Mouse (Mus musculus): Measurements from ENCODE around the gene Scin.

The Scin gene

DNA sequence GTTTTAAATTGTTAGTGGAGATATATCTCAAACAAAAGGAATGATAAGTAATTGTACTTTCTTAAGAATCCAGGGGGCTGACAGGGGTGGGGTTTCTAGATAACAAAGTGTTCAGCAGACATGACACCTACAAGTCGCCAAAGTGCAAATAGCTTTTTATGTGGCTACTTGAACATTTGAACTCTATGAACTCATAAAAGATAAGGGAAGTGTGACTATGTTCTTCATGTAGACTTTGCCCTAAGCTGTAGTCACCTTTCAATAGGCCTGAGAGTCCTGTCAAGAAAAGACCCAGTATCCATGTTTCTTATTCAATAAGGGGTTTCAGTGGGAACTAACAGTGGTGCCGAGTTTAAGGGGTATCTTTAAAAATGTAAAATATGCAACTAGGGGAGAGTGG, 110.1 kb downstream of the Scin start:
- WGBS, result 95% methylated on average over 2 of the region's 2 CpGs

DNA sequence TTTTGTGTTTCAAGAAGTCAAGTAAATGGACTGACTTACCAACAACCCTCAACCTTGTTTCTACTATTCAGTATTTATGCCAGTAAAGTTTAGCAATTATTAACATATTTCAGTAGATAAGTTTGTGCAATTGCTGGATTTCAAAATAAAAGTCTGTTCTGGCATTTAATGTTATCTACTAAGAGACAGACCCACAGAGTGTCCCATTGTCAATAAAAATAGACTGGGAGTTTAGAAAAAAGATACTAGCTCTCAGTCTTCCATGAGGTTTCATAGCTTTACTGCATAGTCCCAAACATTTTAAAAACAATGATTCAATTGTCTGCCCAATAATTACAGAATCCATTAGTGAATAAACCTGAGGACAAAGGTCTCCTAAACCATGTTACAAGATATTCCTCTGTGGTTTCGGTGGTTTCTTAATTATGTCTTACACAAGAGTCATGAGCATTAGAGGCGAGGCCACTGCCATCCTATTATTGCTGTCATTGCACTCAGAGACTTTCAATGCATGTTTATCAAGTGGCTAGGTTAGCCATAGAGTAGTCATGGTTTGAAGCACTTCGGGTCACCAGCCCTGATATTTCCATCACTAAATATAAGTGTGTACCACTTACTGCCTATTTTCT, 110.9 kb downstream of the Scin start:
- WGBS, result 84% methylated on average over 3 of the region's 3 CpGs

DNA sequence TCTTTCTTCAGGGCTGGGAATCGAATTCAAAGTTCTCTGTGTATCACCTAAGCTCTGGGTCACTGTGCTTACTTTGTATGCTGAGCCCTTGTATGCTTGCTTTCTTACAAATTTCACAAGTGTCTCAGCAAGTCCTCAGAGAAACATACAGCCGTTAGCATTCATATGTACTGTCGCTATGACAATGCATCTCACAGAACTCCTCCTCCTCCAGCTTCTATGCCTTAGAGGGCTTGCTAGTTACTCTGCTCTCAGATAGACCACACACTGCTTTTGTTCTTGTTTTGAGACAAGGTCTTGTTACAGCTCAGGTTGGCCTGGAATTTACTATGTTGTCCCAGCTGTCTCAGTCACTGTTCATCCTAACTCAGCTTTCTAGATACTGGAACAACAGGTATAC, 111.7 kb downstream of the Scin start:
- 76% methylated on average over 3 of the region's 3 CpGs for WGBS

DNA sequence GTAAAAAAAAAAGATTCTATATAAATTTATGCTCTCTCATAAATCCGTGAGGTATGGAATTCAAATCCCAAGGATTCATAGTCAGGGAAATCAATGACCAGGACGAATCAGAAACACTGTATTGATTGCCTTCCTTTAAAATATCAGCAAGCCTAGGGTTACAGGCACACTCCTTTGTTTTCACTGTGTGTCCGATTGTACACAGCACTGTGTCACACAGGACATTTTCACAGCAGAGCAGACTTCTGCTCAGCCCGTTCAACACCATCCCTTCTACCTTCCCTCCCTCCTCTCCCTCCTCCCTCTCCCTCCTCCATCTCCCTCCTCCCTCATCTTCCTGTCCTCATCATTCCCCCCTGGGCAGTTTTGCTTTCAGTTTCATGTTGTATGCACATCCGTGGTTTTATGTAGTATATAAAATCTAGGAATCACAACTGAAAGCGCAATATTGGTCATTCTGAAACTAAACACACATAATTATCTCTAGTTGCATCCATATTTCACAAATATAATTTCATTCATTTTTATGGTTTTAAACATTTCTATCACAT, 116.0 kb downstream of the Scin start:
- WGBS, result 68% methylated on average over 6 of the region's 6 CpGs

DNA sequence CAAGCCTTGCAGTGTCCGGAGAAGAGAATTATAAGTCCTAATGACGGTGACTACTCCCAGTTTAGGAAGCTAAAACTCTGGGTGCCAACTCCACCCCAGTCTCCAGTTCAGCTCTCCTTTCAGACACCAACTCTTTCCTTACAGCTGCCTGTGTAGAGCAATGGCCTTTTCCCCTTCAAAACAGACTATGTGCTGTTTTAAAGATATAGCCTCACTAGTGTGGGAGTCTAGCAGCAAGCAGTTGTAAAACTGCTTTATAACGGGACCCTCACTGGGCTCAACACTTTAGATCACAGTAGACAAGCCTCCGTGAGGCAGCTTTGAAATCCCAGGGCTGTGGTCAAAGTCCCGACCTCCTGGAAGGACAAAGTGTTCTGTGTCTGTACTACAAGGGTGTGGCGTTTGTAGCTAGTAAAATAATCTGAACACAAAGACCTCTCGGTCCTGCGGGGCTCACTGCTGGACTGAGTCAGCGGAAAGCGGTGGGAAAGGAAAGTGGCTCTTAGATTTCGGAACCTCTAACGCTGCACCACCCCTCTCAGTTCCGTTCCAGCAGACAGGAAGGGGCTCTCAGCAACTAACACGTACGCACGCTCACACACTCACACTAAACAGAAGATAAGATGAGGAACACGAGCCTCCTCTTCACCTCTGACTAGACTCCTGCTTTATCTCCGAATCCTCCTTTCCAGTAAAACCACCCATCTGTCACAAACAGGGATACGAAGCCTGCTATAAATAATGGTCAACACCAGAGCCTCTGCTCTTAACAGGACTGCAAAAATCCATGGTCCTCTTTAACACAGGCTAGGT, 117.2 kb downstream of the Scin start:
- WGBS, result 24% methylated on average over 19 of the region's 19 CpGs

DNA sequence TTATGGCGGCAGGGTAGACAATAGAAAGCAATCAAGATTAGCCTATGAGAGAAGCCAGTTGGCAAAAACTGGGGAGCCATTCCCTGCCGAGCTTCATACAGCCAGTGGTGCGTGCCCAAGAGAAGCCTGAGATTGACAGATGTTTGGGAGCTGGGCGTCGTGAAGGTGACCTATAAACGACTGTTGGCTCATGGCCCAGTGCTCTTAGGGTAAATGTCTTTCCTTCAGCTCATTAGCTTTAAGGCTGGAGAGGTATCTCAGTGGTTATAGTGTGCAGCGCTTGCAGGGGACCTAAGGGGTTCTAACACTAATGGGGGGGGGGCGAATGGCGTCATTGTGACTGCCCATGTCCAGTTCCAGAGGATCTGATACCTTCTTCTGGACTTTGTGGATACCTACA, 118.0 kb downstream of the Scin start:
- WGBS, result 76% methylated on average over 9 of the region's 9 CpGs

DNA sequence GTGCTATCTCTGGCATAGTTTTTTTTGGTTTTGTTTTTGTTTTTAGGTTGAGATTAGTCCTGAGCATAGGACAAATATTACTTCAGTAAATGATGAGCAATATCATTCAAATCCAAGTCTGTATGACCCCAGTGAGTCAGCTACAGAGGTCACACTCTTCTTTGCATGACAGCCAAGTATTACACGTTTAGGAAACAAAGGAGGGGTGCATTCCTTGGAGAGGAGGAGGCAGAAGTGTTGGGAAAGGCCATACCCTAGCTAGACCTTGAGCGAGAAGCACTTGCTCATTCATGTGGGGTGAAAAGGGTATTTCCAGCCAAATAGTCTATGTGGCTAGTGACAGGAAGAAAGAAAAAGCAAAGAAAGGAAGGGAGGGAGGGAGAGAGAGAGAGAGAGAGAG, 124.2 kb downstream of the Scin start:
- WGBS, result 67% methylated on average over 2 of the region's 2 CpGs
